28 mouse cellular contexts compared by ENCODE assay signal in genomic region chr3:121336234-121336890, GRCm38 (mm10). TPM values are rescaled to one million over a fixed set of nuclear protein-coding genes. Genes with fewer than 3 reads are reported as not detected.
DNase-seq lines count a peak whose midpoint lies in the region; ATAC-seq and TF ChIP-seq lines count a peak whose summit lies in the region.
"Had no signal": no experiment of that assay in that cellular context is flagged by ENCODE, and none has a peak within 500 bp of the region (broad histone marks: within the 10 kb centered on the region; RNA-seq: fewer than 3 reads in every experiment).

No protein-coding gene starts in this region.

- no peak overlapping the region for H3K4me2 ChIP-seq in forebrain, postnatal 0 days (ENCODE audit: low read depth)
- H3K4me2 ChIP-seq in hindbrain, postnatal 0 days (ENCODE audit: low read depth, low read length) = no peak overlapping the region
- no peak overlapping the region for H3K4me2 ChIP-seq in hindbrain, embryonic 12.5 days (replicated peaks)
- H3K4me2 ChIP-seq: heart, embryonic 12.5 days; hindbrain, embryonic 14.5 days; intestine, embryonic 15.5 days; liver, embryonic 15.5 days; lung, embryonic 15.5 days had no signal

- CTCF ChIA-PET in Patski (lab: Charles Lee) = interaction anchor here (1.1 to 3.2 kb wide), 4 partner anchors 9 to 164 kb away, joined by 3 to 15 read pairs (median 5); no protein-coding TSS in a partner anchor

- H3K4me3 ChIP-seq in forebrain, postnatal 0 days (ENCODE audit: low read depth, low read length) = no peak overlapping the region
- no peak overlapping the region for H3K4me3 ChIP-seq in forebrain, embryonic 10.5 days
- H3K4me3 ChIP-seq in hindbrain, postnatal 0 days (ENCODE audit: low read length) = no peak overlapping the region
- H3K4me3 ChIP-seq in hindbrain, embryonic 12.5 days = no peak overlapping the region
- H3K4me3 ChIP-seq: heart, embryonic 12.5 days; intestine, embryonic 15.5 days; left cerebral cortex, adult 2 months; limb, embryonic 10.5 days; liver, embryonic 15.5 days; lung, embryonic 15.5 days; megakaryocyte, embryonic 14.5 days had no signal

- no peak overlapping the region for H3K9ac ChIP-seq in forebrain, postnatal 0 days
- no peak overlapping the region for H3K9ac ChIP-seq in hindbrain, postnatal 0 days (replicated peaks; ENCODE audit: low read length)
- H3K9ac ChIP-seq in hindbrain, embryonic 12.5 days = no peak overlapping the region
- H3K9ac ChIP-seq: heart, embryonic 12.5 days; hindbrain, embryonic 14.5 days; intestine, embryonic 15.5 days; liver, embryonic 15.5 days; lung, embryonic 15.5 days had no signal

- ATAC-seq in forebrain, postnatal 0 days = peak; percentile 36
- 0 out of 2 replicates have a peak, but pooled peaks have one; percentile 55 for ATAC-seq in hindbrain, postnatal 0 days
- no peak for ATAC-seq in hindbrain, embryonic 12.5 days (ENCODE audit: low FRiP score)
- peak; percentile 66 for ATAC-seq in Patski
- ATAC-seq: intestine, embryonic 15.5 days had no signal

- in situ Hi-C loops in Patski (cut with MboI; ENCODE audit: low pct_unique_long_range_greater_than_20kb) = no loop called here

- H3K9me3 ChIP-seq in forebrain, postnatal 0 days (ENCODE audit: low read length) = no peaks in the 10 kb centered on the region
- no peaks in the 10 kb centered on the region for H3K9me3 ChIP-seq in forebrain, embryonic 10.5 days
- H3K9me3 ChIP-seq in hindbrain, postnatal 0 days (ENCODE audit: low read length) = no peaks in the 10 kb centered on the region
- H3K9me3 ChIP-seq in hindbrain, embryonic 12.5 days (replicated peaks) = no peaks in the 10 kb centered on the region
- H3K9me3 ChIP-seq: heart, embryonic 12.5 days; intestine, embryonic 15.5 days; limb, embryonic 10.5 days; liver, embryonic 15.5 days; lung, embryonic 15.5 days; megakaryocyte, embryonic 14.5 days had no signal

- WGBS in forebrain, postnatal 0 days = 57% methylated on average over 6 of the region's 6 CpGs
- WGBS in forebrain, embryonic 10.5 days = 90% methylated on average over 6 of the region's 6 CpGs
- WGBS in hindbrain, postnatal 0 days = 54% methylated on average over 6 of the region's 6 CpGs
- 87% methylated on average over 6 of the region's 6 CpGs for WGBS in hindbrain, embryonic 12.5 days

- peak; percentile 56 to 63 for DNase-seq in cerebellum, postnatal 10 days
- no peak for DNase-seq in cerebellum, adult 8-10 months
- no peak for DNase-seq in forebrain, postnatal 0 days
- DNase-seq in forebrain, embryonic 10.5 days (ENCODE audit: extremely low spot score, low spot score) = no peak
- no peak for DNase-seq in hindbrain, postnatal 0 days (ENCODE audit: low spot score)
- no peak for DNase-seq in Patski (ENCODE audit: low read depth, low spot score)
- DNase-seq in right cerebral cortex, adult 2 months (ENCODE audit: low spot score in 2 of 2) = no peak
- DNase-seq: adrenal gland, postnatal 25 days; cerebellum, adult 11 months; cerebellum, postnatal 36 days; embryo, embryonic 11 days; heart, postnatal 10 days; kidney, postnatal 4 days; layer of hippocampus, adult 9-11 months; liver; midbrain, embryonic 14.5 days; right cerebral cortex, postnatal 25 days; spleen, adult 18-20 months; thymus, postnatal 25 days had no signal

- TF ChIP-seq CTCF in forebrain, postnatal 0 days (IDR thresholded peaks at IDR 0.05; ENCODE audit: low read depth) = no peak
- TF ChIP-seq CTCF in hindbrain, postnatal 0 days (IDR thresholded peaks at IDR 0.05; ENCODE audit: low read depth) = no peak
- no peak for TF ChIP-seq CTCF in Patski (IDR thresholded peaks at IDR 0.05)

- POLR2A ChIA-PET in Patski (lab: Charles Lee) = interaction anchor here (0.8 kb wide), 1 partner anchor 36 kb away, joined by 3 read pairs; no protein-coding TSS in a partner anchor

- H3K27ac ChIP-seq in forebrain, postnatal 0 days (ENCODE audit: low read depth, low read length) = no peak overlapping the region; the same call in 1 of the 2 replicates
- H3K27ac ChIP-seq in forebrain, embryonic 10.5 days = no peak overlapping the region
- H3K27ac ChIP-seq in hindbrain, postnatal 0 days = no peak overlapping the region
- H3K27ac ChIP-seq in hindbrain, embryonic 12.5 days = no peak overlapping the region
- H3K27ac ChIP-seq: hindbrain, embryonic 14.5 days; intestine, embryonic 15.5 days; left cerebral cortex, adult 2 months; limb, embryonic 10.5 days; liver, embryonic 15.5 days had no signal

- H3K4me1 ChIP-seq in forebrain, postnatal 0 days (ENCODE audit: insufficient read depth) = no peaks in the 10 kb centered on the region
- peaks cover 18% of the 10 kb centered on the region for H3K4me1 ChIP-seq in forebrain, embryonic 10.5 days
- H3K4me1 ChIP-seq in hindbrain, postnatal 0 days (ENCODE audit: insufficient read depth, low read length) = peaks cover 17% of the 10 kb centered on the region; the same call in 1 of the 2 replicates
- peaks cover 11% of the 10 kb centered on the region for H3K4me1 ChIP-seq in hindbrain, embryonic 12.5 days

- no peaks in the 10 kb centered on the region for H3K27me3 ChIP-seq in forebrain, postnatal 0 days (ENCODE audit: insufficient read depth, low read length)
- H3K27me3 ChIP-seq in forebrain, embryonic 10.5 days (ENCODE audit: poor library complexity, severe bottlenecking) = no peaks in the 10 kb centered on the region
- no peaks in the 10 kb centered on the region for H3K27me3 ChIP-seq in hindbrain, postnatal 0 days (ENCODE audit: insufficient read depth, low read length)
- H3K27me3 ChIP-seq in hindbrain, embryonic 12.5 days = no peaks in the 10 kb centered on the region
- no peaks in the 10 kb centered on the region for H3K27me3 ChIP-seq in Patski
- H3K27me3 ChIP-seq: heart, embryonic 12.5 days; intestine, embryonic 15.5 days; liver, embryonic 15.5 days; lung, embryonic 15.5 days; megakaryocyte, embryonic 14.5 days had no signal

- no peaks in the 10 kb centered on the region for H3K36me3 ChIP-seq in forebrain, postnatal 0 days (ENCODE audit: insufficient read depth)
- H3K36me3 ChIP-seq in forebrain, embryonic 10.5 days (replicated peaks) = 0 out of 2 replicates have a peak, but pooled peaks cover 3% of the 10 kb centered on the region
- H3K36me3 ChIP-seq in hindbrain, postnatal 0 days (ENCODE audit: insufficient read depth, low read length) = no peaks in the 10 kb centered on the region
- H3K36me3 ChIP-seq in hindbrain, embryonic 12.5 days = no peaks in the 10 kb centered on the region
- H3K36me3 ChIP-seq: heart, embryonic 12.5 days; intestine, embryonic 15.5 days; limb, embryonic 10.5 days; liver, embryonic 15.5 days; lung, embryonic 15.5 days had no signal

RNA-seq across cellular contexts. Expression of gene Alg14, which starts 44.8 kb away (rescaled TPM):
- total RNA-seq in forebrain, postnatal 0 days (2014; rRNA removed) = 20.8 and 28.2 TPM in 2 replicates
- 29.6 and 31.6 TPM in 2 replicates for polyA plus RNA-seq in forebrain, postnatal 0 days (2015; fragmentation: Nextera tagmentation; extraction: Ambion mirVana)
- 30.9 and 34.0 TPM in 2 replicates for polyA plus RNA-seq in forebrain, embryonic 10.5 days (2016; fragmentation: Nextera tagmentation; extraction: Ambion mirVana)
- total RNA-seq in hindbrain, postnatal 0 days (2014; rRNA removed) = 26.6 and 30.3 TPM in 2 replicates
- polyA plus RNA-seq in hindbrain, postnatal 0 days (2015; fragmentation: Nextera tagmentation; extraction: Ambion mirVana) = 35.3 and 39.5 TPM in 2 replicates
- 28.7 and 38.5 TPM in 2 replicates for polyA plus RNA-seq in hindbrain, embryonic 12.5 days (2016; fragmentation: Nextera tagmentation; extraction: Ambion mirVana)
- 53.5 TPM for polyA plus RNA-seq in Patski (2021)

RNA-seq across cellular contexts. Expression of gene Tmem56, which starts 53.5 kb away (rescaled TPM):
- total RNA-seq in forebrain, postnatal 0 days (2014; rRNA removed) = 14.2 and 15.5 TPM in 2 replicates
- 2.7 and 3.9 TPM in 2 replicates for polyA plus RNA-seq in forebrain, postnatal 0 days (2015; fragmentation: Nextera tagmentation; extraction: Ambion mirVana)
- 1.4 and 1.6 TPM in 2 replicates for polyA plus RNA-seq in forebrain, embryonic 10.5 days (2016; fragmentation: Nextera tagmentation; extraction: Ambion mirVana)
- 8.1 and 13.5 TPM in 2 replicates for total RNA-seq in hindbrain, postnatal 0 days (2014; rRNA removed)
- polyA plus RNA-seq in hindbrain, postnatal 0 days (2015; fragmentation: Nextera tagmentation; extraction: Ambion mirVana) = 3.8 and 3.9 TPM in 2 replicates
- polyA plus RNA-seq in hindbrain, embryonic 12.5 days (2016; fragmentation: Nextera tagmentation; extraction: Ambion mirVana) = 0.79 and 1.2 TPM in 2 replicates
- polyA plus RNA-seq in Patski (2021) = 0.10 TPM

Comparison
In these comparisons a context has a peak if more than half of its experiments do, and no peak if none do; other contexts are left out.
1. DNase-seq: peak in cerebellum, postnatal 10 days (2 of 2); none in cerebellum, adult 8-10 months (single experiment), forebrain, postnatal 0 days (single experiment), forebrain, embryonic 10.5 days (single experiment), hindbrain, postnatal 0 days (single experiment), Patski (single experiment) and right cerebral cortex, adult 2 months (0 of 2).